Mouse (Mus musculus): Measurements from ENCODE around the gene Ppp6r2. TPM values are rescaled to one million over a fixed set of nuclear protein-coding genes. Genes with fewer than 3 reads are reported as not detected.

Ppp6r2 gene
- total and polyA plus RNA-seq, 3 experiments = 34.9 to 107 (median 65.5) TPM

DNA sequence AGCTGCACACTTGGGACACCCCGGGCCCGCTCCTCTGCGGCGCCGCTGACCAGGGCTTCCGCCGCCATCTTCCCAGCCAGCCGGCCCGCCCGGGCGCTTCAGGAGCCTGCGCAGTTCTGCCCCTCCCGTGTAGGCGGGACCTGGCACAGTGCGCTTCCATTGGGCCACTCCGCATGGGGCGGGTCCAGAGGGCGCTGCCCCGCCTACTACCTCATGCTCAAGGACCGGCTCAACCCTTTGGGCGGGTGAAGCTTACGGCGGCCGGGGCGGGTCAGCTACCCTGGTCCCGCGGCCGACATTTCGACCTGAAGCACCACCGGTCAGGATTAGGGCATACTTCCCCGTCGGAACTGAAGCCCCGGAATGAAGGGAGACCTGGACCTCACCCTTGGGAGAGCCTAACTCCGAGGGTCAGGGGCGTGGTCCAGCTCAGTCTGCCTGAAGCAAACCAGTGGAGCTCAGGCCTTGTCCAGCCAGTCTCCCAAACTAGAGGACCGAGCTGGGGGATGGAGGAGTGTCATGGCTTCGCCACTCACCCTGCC is 103.9 kb downstream of the Ppp6r2 start, which contains the start of gene Sbf1:
TSS of gene Sbf1 (minus strand) at position 122 of the 542 bp plus-strand sequence.
- TF ChIP-seq CTCF (IDR thresholded peaks at IDR 0.05; ENCODE audit: low read depth, low read length) (no peak), POLR2AphosphoS5 (IDR thresholded peaks at IDR 0.05; ENCODE audit: insufficient replicate concordance, low read depth, low read length) (no peak), TAL1 (conservative IDR thresholded peaks at IDR 0.05; ENCODE audit: low read depth, low read length) (no peak), GATA1 (IDR thresholded peaks at IDR 0.05; ENCODE audit: borderline replicate concordance, low read length) (no peak), GATA2 (IDR thresholded peaks at IDR 0.05; ENCODE audit: borderline replicate concordance, low read depth, low read length) (no peak)
- Histone ChIP-seq H3K36me3 (replicated peaks) (peaks cover 32% of the 10 kb centered on the region), H3K27me3 (ENCODE audit: insufficient read depth, low read length) (no peaks in the 10 kb centered on the region; the same call in none of the 2 replicates), H3K9me3 (replicated peaks) (no peaks in the 10 kb centered on the region), H3K4me1 (ENCODE audit: insufficient read depth, low read depth, low read length) (peaks cover 48% of the 10 kb centered on the region), H3K4me3 (ENCODE audit: low read depth, low read length) (peak within 1 kb of the TSS; percentile 96)
- peak; percentile 99 for ATAC-seq (ENCODE audit: extremely low read depth, insufficient number of reproducible peaks, low FRiP score, poor library complexity, severe bottlenecking)
- peak; percentile 96 for DNase-seq (ENCODE audit: low spot score)

DNA sequence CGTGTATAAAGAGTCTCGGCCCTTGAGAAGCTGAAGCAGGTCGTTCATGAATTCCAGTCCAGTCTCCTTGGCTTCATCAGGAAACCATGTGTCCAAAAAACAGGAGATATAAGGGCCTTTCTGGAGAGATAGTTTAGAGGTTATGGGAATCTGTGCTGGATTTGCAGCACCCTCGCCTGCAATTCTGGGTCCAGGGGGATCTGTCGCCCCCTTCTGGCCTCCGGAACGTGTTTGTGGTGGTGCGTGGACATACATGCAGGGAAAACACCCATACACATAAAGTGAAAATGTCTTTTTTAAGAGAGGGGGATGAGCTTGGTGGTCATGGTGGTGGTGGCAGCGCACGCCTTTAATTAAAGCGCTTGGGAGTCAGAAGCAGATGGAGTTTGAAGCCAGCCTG is 104.8 kb downstream of the Ppp6r2 start:
- DNase-seq (ENCODE audit: low spot score) = peak; percentile 24
- peaks cover 7% of the 10 kb centered on the region for H3K27me3 ChIP-seq (ENCODE audit: insufficient read depth, low read length)
- no peak for TF ChIP-seq GATA1 (IDR thresholded peaks at IDR 0.05; ENCODE audit: borderline replicate concordance, low read length)
- peak; percentile 38 for TF ChIP-seq CTCF (IDR thresholded peaks at IDR 0.05; ENCODE audit: low read depth, low read length)
- H3K9me3 ChIP-seq (replicated peaks) = no peaks in the 10 kb centered on the region
- peaks cover 25% of the 10 kb centered on the region for H3K36me3 ChIP-seq (replicated peaks)
- no peak for ATAC-seq (ENCODE audit: extremely low read depth, insufficient number of reproducible peaks, low FRiP score, poor library complexity, severe bottlenecking)
- H3K4me3 ChIP-seq (ENCODE audit: low read depth, low read length) = no peak overlapping the region; the same call in 1 of the 2 replicates
- peaks cover 45% of the 10 kb centered on the region for H3K4me1 ChIP-seq (ENCODE audit: insufficient read depth, low read depth, low read length)

DNA sequence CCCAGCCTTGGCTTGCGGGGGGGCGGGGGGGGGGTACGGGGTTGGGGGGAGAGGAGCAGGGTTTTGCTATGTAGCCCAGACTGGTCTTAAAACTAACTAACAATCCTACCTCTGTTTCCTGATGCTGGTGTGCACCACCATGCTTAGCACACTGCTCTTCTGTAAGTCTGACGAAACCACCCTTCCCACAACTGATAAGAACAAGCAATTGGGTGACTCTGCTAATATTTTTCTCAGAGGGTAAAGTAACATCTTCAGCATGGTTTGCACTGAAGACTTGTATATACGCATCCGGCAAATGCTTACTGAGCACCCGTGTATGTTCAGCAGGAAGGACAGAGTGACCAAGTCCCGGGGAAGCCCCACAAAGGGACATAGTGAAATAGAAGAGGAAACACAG is 109.9 kb downstream of the Ppp6r2 start:
- ATAC-seq (ENCODE audit: extremely low read depth, insufficient number of reproducible peaks, low FRiP score, poor library complexity, severe bottlenecking) = no peak
- Histone ChIP-seq H3K4me3 (ENCODE audit: low read depth, low read length) (no peak overlapping the region), H3K4me1 (ENCODE audit: insufficient read depth, low read depth, low read length) (peaks cover 7% of the 10 kb centered on the region; the same call in 1 of the 2 replicates), H3K27me3 (ENCODE audit: insufficient read depth, low read length) (peaks cover 32% of the 10 kb centered on the region), H3K36me3 (replicated peaks) (no peaks in the 10 kb centered on the region), H3K9me3 (replicated peaks) (no peaks in the 10 kb centered on the region)
- no peak for TF ChIP-seq GATA1 (IDR thresholded peaks at IDR 0.05; ENCODE audit: borderline replicate concordance, low read length)
- no peak for TF ChIP-seq TAL1 (conservative IDR thresholded peaks at IDR 0.05; ENCODE audit: low read depth, low read length)
- no peak for TF ChIP-seq POLR2AphosphoS5 (IDR thresholded peaks at IDR 0.05; ENCODE audit: insufficient replicate concordance, low read depth, low read length)
- no peak for TF ChIP-seq GATA2 (IDR thresholded peaks at IDR 0.05; ENCODE audit: borderline replicate concordance, low read depth, low read length)
- no peak for TF ChIP-seq CTCF (IDR thresholded peaks at IDR 0.05; ENCODE audit: low read depth, low read length)
- DNase-seq (ENCODE audit: low spot score) = no peak

DNA sequence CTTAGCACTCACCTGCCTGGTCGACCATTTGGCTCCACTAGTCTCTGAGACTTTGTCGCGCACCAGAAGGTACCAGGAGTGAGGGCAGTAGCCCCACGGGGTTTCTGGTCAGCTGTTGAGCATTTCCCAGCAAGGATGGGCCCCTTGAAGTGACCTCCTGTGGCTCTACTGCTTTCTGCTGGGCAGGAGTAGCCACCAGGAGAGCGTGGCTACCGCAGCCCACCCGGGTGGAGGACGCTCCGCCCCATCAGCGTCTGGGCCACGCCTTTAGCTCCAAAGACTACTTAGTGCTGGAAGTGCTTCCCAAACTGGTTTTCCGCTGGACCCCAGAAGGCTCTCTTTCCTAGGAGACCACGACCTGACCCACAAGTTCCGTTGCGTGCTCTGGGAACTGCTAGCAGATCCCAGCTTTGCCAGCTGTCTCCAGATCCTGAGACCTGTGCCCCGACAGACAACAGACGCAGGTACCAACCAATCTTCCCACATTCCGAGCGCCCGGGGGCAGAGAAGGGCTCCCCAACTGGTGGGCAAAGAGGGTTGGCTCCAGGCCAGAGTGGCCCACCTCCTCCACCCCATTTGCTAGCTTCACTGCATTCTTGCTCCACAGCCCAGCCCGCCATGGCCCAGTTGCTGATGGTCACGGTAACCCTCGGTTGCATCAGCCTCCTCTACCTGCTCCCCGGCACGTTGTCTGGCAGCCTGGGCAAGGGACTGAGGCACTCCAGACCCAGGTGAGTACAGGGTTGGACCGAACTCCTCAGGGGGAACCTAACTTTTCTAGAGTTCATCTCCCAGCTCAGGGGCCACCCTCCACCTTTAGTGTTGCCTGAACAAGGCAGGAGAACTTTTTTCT is 111.5 kb downstream of the Ppp6r2 start, which contains the start of gene Adm2:
TSS of gene Adm2 (plus strand) at position 51 of the 853 bp plus-strand sequence.
- Histone ChIP-seq H3K4me1 (ENCODE audit: insufficient read depth, low read depth, low read length) (peaks cover 6% of the 10 kb centered on the region; the same call in 1 of the 2 replicates), H3K9me3 (replicated peaks) (no peaks in the 10 kb centered on the region), H3K36me3 (replicated peaks) (no peaks in the 10 kb centered on the region), H3K27me3 (ENCODE audit: insufficient read depth, low read length) (peaks cover 43% of the 10 kb centered on the region), H3K4me3 (ENCODE audit: low read depth, low read length) (no peak within 1 kb of the TSS)
- DNase-seq (ENCODE audit: low spot score) (no peak), ATAC-seq (ENCODE audit: extremely low read depth, insufficient number of reproducible peaks, low FRiP score, poor library complexity, severe bottlenecking) (no peak)
- TF ChIP-seq CTCF (IDR thresholded peaks at IDR 0.05; ENCODE audit: low read depth, low read length) (no peak), POLR2AphosphoS5 (IDR thresholded peaks at IDR 0.05; ENCODE audit: insufficient replicate concordance, low read depth, low read length) (no peak)

DNA sequence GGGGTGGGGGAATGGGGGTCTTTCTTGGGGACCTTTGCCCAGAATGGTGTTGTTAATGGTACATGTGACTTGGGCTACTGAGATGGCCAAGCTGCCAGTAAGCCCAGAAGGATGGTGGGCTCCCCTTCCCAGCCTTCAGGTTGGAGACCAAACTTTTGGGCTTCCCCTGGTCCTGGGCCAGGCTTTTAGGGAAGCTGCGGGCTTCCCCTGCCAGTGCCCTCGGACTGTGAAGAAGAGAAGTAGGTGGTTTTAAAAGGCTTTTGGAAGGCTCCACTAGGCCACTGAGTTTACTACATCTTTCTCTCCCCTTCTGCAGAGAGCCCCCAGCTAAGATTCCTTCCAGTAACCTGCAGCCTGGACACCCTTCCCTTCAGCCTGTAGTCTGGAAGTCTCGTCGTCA is 112.3 kb downstream of the Ppp6r2 start:
- Histone ChIP-seq H3K9me3 (replicated peaks) (no peaks in the 10 kb centered on the region), H3K4me3 (ENCODE audit: low read depth, low read length) (no peak overlapping the region), H3K36me3 (replicated peaks) (no peaks in the 10 kb centered on the region), H3K4me1 (ENCODE audit: insufficient read depth, low read depth, low read length) (peaks cover 6% of the 10 kb centered on the region; the same call in 1 of the 2 replicates), H3K27me3 (ENCODE audit: insufficient read depth, low read length) (peaks cover 48% of the 10 kb centered on the region)
- TF ChIP-seq GATA1 (IDR thresholded peaks at IDR 0.05; ENCODE audit: borderline replicate concordance, low read length) (no peak), TAL1 (conservative IDR thresholded peaks at IDR 0.05; ENCODE audit: low read depth, low read length) (no peak), GATA2 (IDR thresholded peaks at IDR 0.05; ENCODE audit: borderline replicate concordance, low read depth, low read length) (no peak), CTCF (IDR thresholded peaks at IDR 0.05; ENCODE audit: low read depth, low read length) (no peak), POLR2AphosphoS5 (IDR thresholded peaks at IDR 0.05; ENCODE audit: insufficient replicate concordance, low read depth, low read length) (no peak)
- no peak for DNase-seq (ENCODE audit: low spot score)
- no peak for ATAC-seq (ENCODE audit: extremely low read depth, insufficient number of reproducible peaks, low FRiP score, poor library complexity, severe bottlenecking)

DNA sequence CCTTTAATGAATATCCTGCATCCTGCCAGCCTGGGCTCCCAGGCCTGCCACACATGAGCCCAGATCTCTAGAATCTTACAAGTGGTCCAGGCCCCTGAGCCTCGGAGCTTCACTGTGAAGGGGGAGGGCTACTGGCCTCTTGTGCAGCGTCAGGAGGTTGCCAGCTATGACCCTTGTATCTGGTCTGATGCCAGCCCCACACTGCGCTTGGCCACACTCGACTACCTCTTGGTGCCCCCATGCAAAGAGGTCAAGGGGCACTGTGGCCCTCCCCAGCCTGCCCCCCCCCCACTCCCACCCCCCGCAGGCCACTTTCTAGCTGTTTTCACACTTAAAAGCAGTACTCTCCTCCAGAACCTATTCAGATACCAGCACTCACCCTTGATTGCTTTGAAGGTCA is 115.1 kb downstream of the Ppp6r2 start:
- no peaks in the 10 kb centered on the region for H3K9me3 ChIP-seq (replicated peaks)
- TF ChIP-seq GATA1 (IDR thresholded peaks at IDR 0.05; ENCODE audit: borderline replicate concordance, low read length) (no peak), GATA2 (IDR thresholded peaks at IDR 0.05; ENCODE audit: borderline replicate concordance, low read depth, low read length) (no peak)
- H3K36me3 ChIP-seq (replicated peaks) = no peaks in the 10 kb centered on the region
- no peak overlapping the region for H3K4me3 ChIP-seq (ENCODE audit: low read depth, low read length)
- H3K27me3 ChIP-seq (ENCODE audit: insufficient read depth, low read length) = peaks cover 41% of the 10 kb centered on the region
- H3K4me1 ChIP-seq (ENCODE audit: insufficient read depth, low read depth, low read length) = no peaks in the 10 kb centered on the region; the same call in 1 of the 2 replicates
- ATAC-seq (ENCODE audit: extremely low read depth, insufficient number of reproducible peaks, low FRiP score, poor library complexity, severe bottlenecking) (no peak), DNase-seq (ENCODE audit: low spot score) (no peak)
